Mouse (Mus musculus) thymus, adult 2 months (tissue): ENCODE measurements around the gene Map3k10. TPM values are rescaled to one million over a fixed set of nuclear protein-coding genes. Genes with fewer than 3 reads are reported as not detected.
"Not testable (repeated sequence)": the region's sequence is repeated elsewhere in the genome, so short reads cannot be mapped to it uniquely, and the experiment has no call there.

Source experiments
- DNase-seq: peaks from one replicate; pipeline ENCODE4 v3.0.0; 2021
- H3K27ac ChIP-seq: fragments of 200-500 bp; 2 replicates; pipeline ENCODE4 v1.5.1; 2012; ENCODE audit warnings: low read length, control low read depth; ENCODE audit not compliant: control insufficient read depth, insufficient read depth
- H3K27me3 ChIP-seq: fragments of 200-500 bp; 2 replicates; pipeline ENCODE4 v1.6.1; 2012; ENCODE audit warnings: mild to moderate bottlenecking, low read length, moderate library complexity, mixed read lengths; ENCODE audit not compliant: control insufficient read depth, insufficient read depth
- H3K36me3 ChIP-seq: fragments of 200-500 bp; 2 replicates; pipeline ENCODE4 v1.6.1; 2012; ENCODE audit warnings: mild to moderate bottlenecking, low read length, moderate library complexity; ENCODE audit not compliant: control insufficient read depth, insufficient read depth
- H3K4me1 ChIP-seq: fragments of 200-500 bp; replicated peaks from 2 replicates; pipeline ENCODE4 v1.6.1; 2012; ENCODE audit warnings: low read length; ENCODE audit not compliant: control insufficient read depth, insufficient read depth
- H3K4me3 ChIP-seq: fragments of 200-500 bp; 2 replicates; pipeline ENCODE4 v1.5.1; 2012; ENCODE audit warnings: mild to moderate bottlenecking, low read length, control low read depth, moderate library complexity; ENCODE audit not compliant: control insufficient read depth, insufficient read depth
- CTCF ChIP-seq: fragments of 200-500 bp; IDR thresholded peaks from 2 replicates; pipeline ENCODE4 v1.5.1; 2012; ENCODE audit warnings: mild to moderate bottlenecking, control low read depth, low read length, moderate library complexity, borderline replicate concordance; ENCODE audit not compliant: control insufficient read depth, poor library complexity, insufficient read depth; ENCODE audit errors: extremely low read depth
- POLR2A ChIP-seq: fragments of 200-500 bp; IDR thresholded peaks from 2 replicates; pipeline ENCODE4 v1.6.1; 2012; ENCODE audit warnings: mild to moderate bottlenecking, low read length, control low read depth, moderate library complexity; ENCODE audit not compliant: control insufficient read depth, poor library complexity, insufficient read depth; ENCODE audit errors: extremely low read depth
- WGBS: fragments of 180-500 bp; shearing (Covaris S2); methylation state at CpG from one replicate; pipeline ENCODE4 v1.1.7; 2018; 5-methylcytosine and 5-hydroxymethylcytosine counted together
- polyA plus RNA-seq: library from polyadenylated mRNA; depleted of rRNA; stranded (reverse); fragments of >200 nt; gene quantifications from 2 replicates; pipeline ENCODE4 v1.2.3, GENCODE M21; 2012

Map3k10 gene
- polyA plus RNA-seq, 1 experiment: 24.7 TPM

DNA sequence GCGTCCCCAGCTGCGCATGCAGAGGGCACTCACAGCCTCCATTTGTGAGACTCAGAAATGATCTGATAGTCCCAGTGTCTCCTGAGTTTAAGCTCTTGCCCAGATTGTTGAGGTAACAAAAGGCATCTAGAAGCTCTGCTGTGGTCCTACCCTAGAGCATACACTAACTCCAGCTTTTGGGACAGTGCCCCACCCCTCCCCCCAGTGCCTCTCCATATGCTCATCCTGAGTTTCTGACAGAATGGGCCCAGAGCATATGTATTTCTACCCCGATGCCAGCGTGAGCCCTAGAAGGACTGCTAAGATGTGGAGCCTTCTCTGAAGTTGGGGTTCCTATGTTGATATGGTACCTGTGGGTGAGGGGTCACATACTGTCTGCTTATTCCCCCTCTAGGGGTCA, 43.0 kb downstream of the Map3k10 start:
- H3K36me3 ChIP-seq: peaks cover 61% of the 10 kb centered on the region
- no peak overlapping the region for H3K4me3 ChIP-seq
- 97% methylated on average over 4 of the region's 4 CpGs for WGBS
- no peak for DNase-seq
- no peak overlapping the region for H3K27ac ChIP-seq
- TF ChIP-seq CTCF (no peak), POLR2A (no peak)
- H3K4me1 ChIP-seq: no peaks in the 10 kb centered on the region
- no peaks in the 10 kb centered on the region for H3K27me3 ChIP-seq

DNA sequence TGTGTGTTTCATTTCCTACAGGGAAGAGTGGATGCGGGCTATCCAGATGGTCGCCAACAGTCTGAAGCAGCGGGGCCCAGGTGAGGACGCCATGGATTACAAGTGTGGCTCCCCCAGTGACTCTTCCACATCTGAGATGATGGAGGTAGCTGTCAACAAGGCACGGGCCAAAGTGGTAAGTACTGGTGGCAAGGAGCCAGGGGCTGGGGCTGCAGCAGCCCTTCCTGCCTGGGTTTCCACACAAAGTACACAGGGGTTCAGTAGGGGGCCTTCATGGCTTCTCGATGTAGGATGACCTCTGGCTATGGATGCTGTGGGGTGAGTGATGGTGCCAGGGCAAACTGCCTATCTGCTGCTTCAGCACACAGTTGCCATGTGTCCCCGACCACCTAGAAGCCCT, 45.6 kb downstream of the Map3k10 start:
- not testable (repeated sequence) for H3K27me3 ChIP-seq, DNase-seq, H3K4me1 ChIP-seq, H3K4me3 ChIP-seq, H3K27ac ChIP-seq
- WGBS: 96% methylated on average over 7 of the region's 7 CpGs
- peaks cover 68% of the 10 kb centered on the region for H3K36me3 ChIP-seq

DNA sequence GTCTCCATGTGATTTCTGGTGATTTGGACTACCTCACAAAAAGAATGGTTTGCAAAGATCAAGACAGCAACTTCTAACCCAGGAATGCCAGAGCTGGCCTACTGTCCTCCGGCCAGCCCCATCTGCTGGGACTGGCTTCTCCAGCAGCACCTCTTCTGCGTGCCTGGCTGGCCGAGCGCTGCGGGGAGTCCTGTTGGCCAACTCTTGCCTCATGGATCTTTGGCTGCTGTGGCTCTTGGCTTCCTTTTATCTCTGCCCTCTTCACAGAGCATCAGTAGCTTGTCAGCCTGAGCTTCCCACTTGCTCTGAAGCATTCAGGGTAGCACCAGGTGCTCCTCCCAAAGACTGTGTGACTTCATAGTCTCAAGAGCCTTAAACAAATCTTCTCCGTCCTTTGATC, 46.2 kb downstream of the Map3k10 start:
- 97% methylated on average over 6 of the region's 6 CpGs for WGBS
- H3K27me3 ChIP-seq: no peaks in the 10 kb centered on the region
- peaks cover 64% of the 10 kb centered on the region for H3K36me3 ChIP-seq
- TF ChIP-seq CTCF: no peak
- no peak overlapping the region for H3K4me3 ChIP-seq
- DNase-seq: no peak
- no peaks in the 10 kb centered on the region for H3K4me1 ChIP-seq
- H3K27ac ChIP-seq: no peak overlapping the region

DNA sequence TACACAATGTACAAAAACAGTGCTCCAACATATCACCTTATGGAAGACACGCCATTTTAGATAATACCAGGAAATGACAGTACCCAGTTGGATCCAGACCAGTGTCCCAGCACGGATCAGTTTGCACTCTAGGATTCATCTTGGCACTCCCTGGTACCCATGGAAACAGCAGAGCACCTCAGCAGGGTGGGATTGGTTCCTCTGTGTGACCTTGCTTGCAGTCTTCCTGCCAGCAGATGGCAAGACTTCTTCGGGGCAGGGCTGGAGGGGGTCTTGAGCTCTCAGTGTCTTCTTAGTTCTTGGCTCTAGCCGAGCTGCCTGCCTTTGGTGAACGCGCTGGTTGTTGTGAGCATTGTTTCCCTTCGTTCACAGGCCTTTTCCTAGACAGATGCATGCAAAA, 46.7 kb downstream of the Map3k10 start:
- no peak for DNase-seq
- 99% methylated on average over 7 of the region's 7 CpGs for WGBS
- Histone ChIP-seq H3K4me3 (no peak overlapping the region), H3K4me1 (no peaks in the 10 kb centered on the region), H3K27ac (no peak overlapping the region), H3K27me3 (no peaks in the 10 kb centered on the region), H3K36me3 (peaks cover 59% of the 10 kb centered on the region)
- TF ChIP-seq POLR2A: no peak
- TF ChIP-seq CTCF: no peak

DNA sequence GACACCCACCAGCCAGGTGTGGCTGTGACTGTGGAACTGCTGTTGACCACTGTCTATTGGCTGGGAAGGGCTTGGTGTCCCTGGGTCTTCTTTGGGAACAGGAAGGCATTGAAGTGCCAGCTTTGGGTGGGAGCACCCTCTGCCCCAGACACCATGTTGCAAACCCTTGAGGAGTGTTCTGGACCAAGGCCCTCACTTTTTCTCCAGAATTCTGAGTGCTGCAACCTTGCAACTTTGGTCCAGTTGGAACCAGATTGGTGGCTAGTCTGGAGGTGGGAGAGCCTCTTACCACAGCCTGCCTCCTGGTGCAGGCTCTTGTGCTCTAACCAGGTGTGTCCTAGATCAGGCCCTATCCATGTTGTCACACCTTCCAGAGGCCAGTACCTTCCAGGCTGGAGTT, 49.4 kb downstream of the Map3k10 start:
- Histone ChIP-seq H3K27ac (no peak overlapping the region), H3K4me3 (no peak overlapping the region), H3K36me3 (peaks cover 65% of the 10 kb centered on the region), H3K27me3 (no peaks in the 10 kb centered on the region), H3K4me1 (no peaks in the 10 kb centered on the region)
- no peak for TF ChIP-seq POLR2A
- TF ChIP-seq CTCF: no peak
- no peak for DNase-seq

DNA sequence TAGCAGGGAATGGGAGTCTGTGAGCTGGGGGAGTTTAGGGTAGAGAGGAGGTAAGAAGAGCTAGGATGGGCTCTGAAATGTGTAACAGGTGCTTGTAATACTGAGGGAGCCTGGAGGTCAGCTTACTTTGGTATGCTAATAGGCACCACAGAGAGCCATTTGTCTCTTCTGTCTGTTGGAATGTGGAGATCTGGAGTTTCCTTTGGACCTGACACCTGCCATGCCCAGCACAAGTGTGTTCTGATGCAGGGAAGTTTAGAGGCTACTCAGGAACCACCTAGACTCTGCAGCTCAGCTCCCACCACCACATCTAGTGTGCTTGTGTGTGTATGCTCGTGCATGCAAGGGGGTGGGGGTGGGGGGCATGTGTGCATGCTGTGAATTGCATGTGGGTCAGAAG, 52.2 kb downstream of the Map3k10 start:
- H3K4me1 ChIP-seq: no peaks in the 10 kb centered on the region
- no peak overlapping the region for H3K4me3 ChIP-seq
- H3K27me3 ChIP-seq: no peaks in the 10 kb centered on the region
- no peak for DNase-seq
- WGBS: 96% methylated on average over 1 of the region's 1 CpGs
- H3K27ac ChIP-seq: no peak overlapping the region
- peaks cover 67% of the 10 kb centered on the region for H3K36me3 ChIP-seq
- TF ChIP-seq CTCF (no peak), POLR2A (no peak)

DNA sequence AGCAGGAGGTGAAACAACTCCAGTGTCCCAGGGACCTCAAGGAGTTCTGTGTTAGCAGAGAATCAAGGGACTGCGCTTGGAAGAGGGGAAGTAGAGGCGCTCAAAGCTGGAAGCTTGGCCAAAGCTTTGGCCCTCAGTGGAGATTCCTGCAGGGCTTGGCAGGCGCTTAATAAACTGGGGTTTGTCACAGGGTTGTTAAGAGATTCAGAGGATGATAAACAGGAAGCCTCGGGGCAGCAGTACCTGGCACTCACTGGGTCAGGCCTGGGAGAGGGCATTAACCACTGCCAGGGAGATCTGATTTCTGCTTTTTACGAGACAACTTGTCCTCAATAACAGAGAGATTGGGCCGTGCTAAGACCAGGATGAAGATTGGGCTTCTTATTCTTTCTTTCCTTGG, 53.4 kb downstream of the Map3k10 start:
- TF ChIP-seq POLR2A (no peak), CTCF (no peak)
- 93% methylated on average over 6 of the region's 6 CpGs for WGBS
- Histone ChIP-seq H3K4me1 (no peaks in the 10 kb centered on the region), H3K27ac (no peak overlapping the region), H3K27me3 (no peaks in the 10 kb centered on the region), H3K4me3 (no peak overlapping the region), H3K36me3 (peaks cover 67% of the 10 kb centered on the region)
- no peak for DNase-seq
